Mouse (Mus musculus) thymus, adult 2 months (tissue): ENCODE measurements around the gene Mmrn1.

ENCODE experiments used
- CTCF ChIP-seq: fragments of 200-500 bp; IDR thresholded peaks from 2 replicates; pipeline ENCODE4 v1.5.1; 2012; ENCODE audit warnings: mild to moderate bottlenecking, control low read depth, low read length, moderate library complexity, borderline replicate concordance; ENCODE audit not compliant: control insufficient read depth, poor library complexity, insufficient read depth; ENCODE audit errors: extremely low read depth
- POLR2A ChIP-seq: fragments of 200-500 bp; IDR thresholded peaks from 2 replicates; pipeline ENCODE4 v1.6.1; 2012; ENCODE audit warnings: mild to moderate bottlenecking, low read length, control low read depth, moderate library complexity; ENCODE audit not compliant: control insufficient read depth, poor library complexity, insufficient read depth; ENCODE audit errors: extremely low read depth

- TF ChIP-seq CTCF (no peak), POLR2A (no peak)
Observed at GRCm38 (mm10) chr6:60881534-60881933, 43.2 kb upstream of the Mmrn1 start.
